Mouse (Mus musculus): Measurements from ENCODE around the gene E030030I06Rik.
"Not testable (repeated sequence)": the region's sequence is repeated elsewhere in the genome, so short reads cannot be mapped to it uniquely, and the experiment has no call there.

Gene E030030I06Rik

GRCm38 (mm10) chr10:22153147-22153690 is 4.1 kb upstream of the E030030I06Rik start:
- DNase-seq (ENCODE audit: low read depth, low spot score): not testable (repeated sequence)

- not testable (repeated sequence) for DNase-seq (ENCODE audit: low read depth, low spot score)
These were observed 3.0 kb upstream of the E030030I06Rik start for GRCm38 (mm10) chr10:22151863-22152640.

GRCm38 (mm10) chr10:22151056-22151862 is 2.2 kb upstream of the E030030I06Rik start:
- not testable (repeated sequence) for DNase-seq (ENCODE audit: low read depth, low spot score)

- DNase-seq (ENCODE audit: low read depth, low spot score): no peak
These were observed 1.5 kb upstream of the E030030I06Rik start for GRCm38 (mm10) chr10:22150593-22150992.

DNA sequence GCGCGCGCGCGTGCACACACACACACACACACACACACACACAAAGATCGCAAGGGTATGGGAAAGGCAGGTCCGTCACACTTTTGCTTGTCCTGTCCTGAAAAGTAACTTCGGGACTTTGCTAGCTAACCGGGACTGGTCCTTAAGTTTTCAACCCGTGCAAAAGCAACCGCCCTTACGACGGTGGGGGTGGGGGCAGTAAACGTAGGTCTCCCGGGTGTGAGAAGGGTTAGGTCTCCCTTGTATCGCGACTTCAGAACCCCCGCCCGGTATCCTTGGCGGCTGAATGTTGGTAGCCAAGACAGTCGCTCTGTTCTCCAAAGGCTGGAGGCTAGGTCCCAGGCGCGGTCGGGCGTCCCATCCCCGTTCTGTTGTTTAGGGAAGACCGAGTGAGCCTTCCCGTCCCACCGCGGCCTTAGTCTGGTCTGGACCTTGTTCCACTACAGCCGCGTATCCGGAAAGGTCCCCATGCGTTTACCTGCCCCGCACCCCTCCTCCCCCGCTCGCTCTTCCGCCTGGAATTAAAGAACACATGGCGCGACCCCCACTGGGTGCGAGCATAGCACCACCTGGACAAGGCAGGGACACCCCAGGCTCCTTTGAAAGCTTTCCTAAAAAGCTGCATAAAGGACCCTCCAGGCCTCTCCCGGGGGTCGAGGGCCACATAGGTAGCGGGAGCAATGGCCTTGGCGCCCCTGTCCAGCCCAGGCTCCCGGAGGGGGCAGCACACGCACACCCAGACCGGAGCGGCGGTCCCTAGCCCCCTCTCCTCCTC is 808 bp upstream of the E030030I06Rik start:
- peak; percentile 53 for DNase-seq (ENCODE audit: low read depth, low spot score)

GRCm38 (mm10) chr10:22148441-22149072 is 513 bp downstream of the E030030I06Rik start:
- peak; percentile 66 for DNase-seq (ENCODE audit: low read depth, low spot score)

DNA sequence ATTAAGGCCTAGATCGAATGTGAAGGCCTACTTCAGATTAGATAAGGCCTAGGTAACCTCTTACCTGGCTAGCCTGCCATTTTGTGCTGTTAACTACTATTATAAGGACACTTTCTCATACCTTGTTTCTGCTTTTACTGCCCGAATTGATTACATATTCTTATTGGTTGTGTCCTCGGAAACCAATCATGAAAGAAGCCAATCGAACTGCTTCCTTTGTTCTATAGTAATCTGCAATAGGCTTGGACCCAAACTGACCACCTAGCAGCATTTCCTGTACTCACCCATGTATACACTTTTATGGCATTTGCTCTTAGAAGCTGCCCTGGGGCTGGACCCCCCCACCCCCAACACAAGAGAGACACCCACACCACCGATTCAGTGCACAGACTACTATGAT is 6.1 kb downstream of the E030030I06Rik start:
- DNase-seq (ENCODE audit: low read depth, low spot score): no peak

DNA sequence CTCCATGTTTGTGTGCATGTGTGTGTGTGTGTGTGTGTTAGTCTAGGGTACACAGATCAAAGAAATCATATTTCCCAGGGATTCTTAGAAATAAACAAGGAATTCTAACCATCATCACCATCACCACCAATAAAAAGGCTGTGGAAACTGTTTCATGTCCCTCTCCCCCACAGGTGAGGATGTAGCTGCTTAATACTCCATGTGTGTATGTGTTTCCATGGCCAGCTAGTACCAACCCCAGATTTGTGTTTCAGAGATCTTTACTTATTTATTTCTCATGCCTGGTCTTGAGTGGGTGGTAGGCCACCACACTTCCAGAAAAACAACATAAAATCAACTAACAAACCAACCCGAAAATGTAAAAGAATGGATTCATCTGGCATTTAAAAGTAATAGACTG is 6.9 kb downstream of the E030030I06Rik start:
- peak; percentile 92 for DNase-seq (ENCODE audit: low read depth, low spot score)

DNA sequence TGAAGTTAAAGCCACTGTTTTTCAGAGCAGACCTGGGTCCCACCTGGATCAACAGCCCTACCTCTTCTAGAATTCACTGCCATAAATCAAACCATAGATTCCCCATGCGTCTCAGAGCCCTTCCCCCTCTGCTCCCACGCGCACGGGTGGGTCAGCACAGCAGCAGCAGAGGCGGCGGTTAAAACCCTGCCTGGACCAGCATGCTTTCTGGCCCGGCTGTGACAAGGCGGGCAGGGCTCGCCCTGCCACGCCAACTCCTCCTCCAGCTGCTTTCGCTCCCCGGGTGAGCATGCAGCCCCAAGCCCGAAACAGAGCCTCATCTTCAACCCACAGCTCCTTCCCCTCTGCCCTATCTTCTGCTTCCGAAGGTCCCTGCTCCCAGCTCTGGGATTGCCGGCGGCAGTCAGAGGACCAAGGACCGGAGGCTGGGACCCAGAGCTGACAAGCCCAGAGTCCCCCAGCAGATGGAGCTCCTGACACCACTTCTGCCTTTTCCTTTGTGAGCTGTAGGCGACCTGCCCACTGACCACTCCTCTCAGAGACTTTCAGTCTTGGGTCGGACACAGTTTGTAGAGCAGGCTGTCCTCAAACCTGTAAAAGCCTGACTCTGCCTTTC is 8.3 kb downstream of the E030030I06Rik start:
- peak; percentile 62 for DNase-seq (ENCODE audit: low read depth, low spot score)

DNA sequence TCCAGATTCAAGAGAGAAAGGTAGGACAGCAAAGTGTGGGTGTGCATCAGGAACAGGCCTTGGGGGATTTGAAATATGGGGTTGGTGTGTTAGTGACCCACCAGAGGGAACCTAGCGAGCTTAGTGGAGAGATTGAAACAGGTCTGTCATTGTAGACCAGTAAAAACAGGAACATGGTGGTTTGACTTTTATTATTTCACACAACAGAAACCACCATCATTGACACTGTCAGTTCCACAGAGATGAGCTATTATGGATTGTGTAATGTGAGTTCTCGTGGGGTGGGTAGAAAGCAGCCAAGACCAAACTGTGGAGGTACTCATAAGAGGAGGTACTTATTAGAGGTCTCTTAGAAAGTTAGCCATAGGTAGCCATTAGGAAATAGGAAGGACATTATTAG is 74.5 kb downstream of the E030030I06Rik start:
- DNase-seq (ENCODE audit: low read depth, low spot score): no peak

- no peak for DNase-seq (ENCODE audit: low read depth, low spot score)
These were observed 76.3 kb downstream of the E030030I06Rik start for GRCm38 (mm10) chr10:22072739-22073138.

DNA sequence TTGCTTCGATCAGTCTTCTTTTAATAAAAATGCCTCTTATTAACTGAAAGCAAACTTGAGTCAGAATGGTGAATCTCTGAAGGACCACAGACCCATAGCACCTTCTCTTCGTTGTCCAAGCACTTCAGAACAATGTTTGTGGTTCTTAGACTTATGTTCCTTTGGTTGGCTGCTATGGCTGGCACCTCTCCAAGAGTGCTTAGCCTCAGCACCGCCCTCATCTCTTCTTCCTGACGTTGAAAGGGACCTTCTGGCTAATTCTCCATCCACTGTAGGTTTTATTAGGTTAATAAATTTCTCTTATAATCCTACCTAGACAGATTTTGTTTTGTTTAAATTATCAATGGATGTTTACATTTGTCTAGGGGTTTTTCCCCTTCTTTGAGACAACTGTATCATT is 78.5 kb downstream of the E030030I06Rik start:
- no peak for DNase-seq (ENCODE audit: low read depth, low spot score)

DNA sequence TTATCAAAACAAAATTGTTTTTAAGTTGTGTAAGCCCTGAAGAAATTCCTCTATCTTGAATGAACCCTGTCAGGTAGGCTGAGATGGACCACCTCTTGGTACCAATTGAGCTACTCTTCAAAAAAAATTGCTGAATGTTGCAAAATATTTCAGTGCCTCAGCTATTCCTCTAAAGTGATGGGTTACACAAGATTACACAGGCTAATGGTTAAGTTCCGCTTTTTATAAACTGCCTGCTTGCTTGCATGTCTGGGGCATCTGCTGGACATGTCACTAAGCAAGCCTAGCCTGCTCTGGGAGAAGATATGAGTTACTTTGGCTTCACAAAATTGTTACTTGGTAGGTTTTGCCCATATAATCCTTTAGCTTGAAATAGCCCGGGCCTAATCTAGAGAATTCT is 78.9 kb downstream of the E030030I06Rik start:
- no peak for DNase-seq (ENCODE audit: low read depth, low spot score)

- not testable (repeated sequence) for DNase-seq (ENCODE audit: low read depth, low spot score)
These were observed 81.1 kb downstream of the E030030I06Rik start, which contains the start of gene 4930444G20Rik for GRCm38 (mm10) chr10:22067979-22068378. Gene 4930444G20Rik (minus strand): TSS chr10:22068079.
